Mouse (Mus musculus) megakaryocyte, embryonic 14.5 days (primary cell): Measurements from ENCODE around the gene A530064D06Rik.

ENCODE experiments used
- FLI1 ChIP-seq: IDR thresholded peaks from 2 replicates; pipeline ENCODE4 v1.6.1; 2012; ENCODE audit warnings: low read length, inconsistent platforms, mixed read lengths
- GATA1 ChIP-seq: IDR thresholded peaks from 3 replicates; pipeline ENCODE4 v1.6.1; 2012; ENCODE audit warnings: mixed read lengths, low read length, inconsistent platforms, borderline replicate concordance

DNA sequence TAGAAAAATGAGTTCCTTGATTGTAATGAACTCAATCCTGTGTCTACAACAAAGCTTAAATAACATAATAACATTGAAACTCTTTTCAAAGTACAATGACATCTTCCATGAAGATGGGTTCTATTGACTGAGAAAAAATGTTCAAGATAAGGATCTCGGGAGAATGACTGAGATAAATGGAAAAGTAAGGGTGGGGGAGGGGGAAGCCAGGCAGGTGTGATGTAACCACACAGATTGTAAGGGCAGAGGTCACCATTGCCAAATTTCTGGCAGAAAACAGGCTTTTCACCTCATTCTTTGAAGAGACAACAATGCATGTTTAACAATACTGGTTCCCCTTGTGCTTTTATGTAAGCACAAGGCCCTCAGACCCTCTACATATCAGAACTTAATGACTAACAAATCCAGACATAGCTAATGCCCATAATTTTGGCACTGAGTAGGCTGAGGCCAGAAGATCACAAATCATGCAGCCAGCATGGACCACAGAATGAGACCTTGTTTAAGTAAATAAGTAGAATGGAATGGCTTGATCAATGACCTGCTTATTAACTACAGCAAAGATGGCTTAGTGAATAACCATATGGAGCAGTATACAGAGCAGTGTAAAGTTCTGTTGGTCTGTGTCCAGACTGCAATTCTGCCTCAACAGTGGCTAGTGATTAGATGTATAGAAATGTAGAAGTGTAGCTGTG is 9.5 kb downstream of the A530064D06Rik start:
- TF ChIP-seq GATA1 (no peak), FLI1 (no peak)
